Mouse (Mus musculus) monocyte, adult 2 months (primary cell): ENCODE data around the gene Uba52.

ENCODE experiments used
- DNase-seq, 2 experiments: peaks; one replicate each; pipeline ENCODE4 v3.0.0; 2022; ENCODE audit warnings: low spot score in 2 of 2, low read depth in 1 of 2

The Uba52 gene

GRCm38 (mm10) chr8:70510228-70510915, at the start of gene Uba52:
Uba52 (minus strand) TSS chr8:70510801.
- DNase-seq = peak; percentile 89 to 97

GRCm38 (mm10) chr8:70560096-70560495, 49.5 kb upstream of the Uba52 start:
- peak in 1 of 2 experiments; percentile 30 for DNase-seq

GRCm38 (mm10) chr8:70558983-70559382, 48.4 kb upstream of the Uba52 start:
- no peak for DNase-seq

- no peak for DNase-seq
Measured at GRCm38 (mm10) chr8:70558334-70558733, 47.7 kb upstream of the Uba52 start.

GRCm38 (mm10) chr8:70555079-70555747, 44.6 kb upstream of the Uba52 start:
- no peak for DNase-seq

GRCm38 (mm10) chr8:70553740-70554139, 43.1 kb upstream of the Uba52 start:
- DNase-seq = no peak

GRCm38 (mm10) chr8:70552836-70553235, 42.2 kb upstream of the Uba52 start:
- no peak for DNase-seq

GRCm38 (mm10) chr8:70551558-70552161, 41.1 kb upstream of the Uba52 start:
- no peak for DNase-seq

GRCm38 (mm10) chr8:70549412-70550184, 39.0 kb upstream of the Uba52 start:
- DNase-seq = no peak

GRCm38 (mm10) chr8:70547762-70548161, 37.2 kb upstream of the Uba52 start:
- DNase-seq = no peak

- DNase-seq = peak in 1 of 2 experiments; percentile 36
Measured at GRCm38 (mm10) chr8:70546412-70546811, 35.8 kb upstream of the Uba52 start.

GRCm38 (mm10) chr8:70544200-70544687, 33.6 kb upstream of the Uba52 start:
- peak; percentile 68 to 79 for DNase-seq

GRCm38 (mm10) chr8:70541081-70541480, 30.5 kb upstream of the Uba52 start:
- DNase-seq = no peak

- DNase-seq = no peak
Measured at GRCm38 (mm10) chr8:70540507-70541071, 30.0 kb upstream of the Uba52 start.

- no peak for DNase-seq
Measured at GRCm38 (mm10) chr8:70540013-70540506, 29.5 kb upstream of the Uba52 start.

- peak; percentile 98 to 99 for DNase-seq
Measured at GRCm38 (mm10) chr8:70539077-70539813, 28.6 kb upstream of the Uba52 start, which contains the start of gene Ell. Ell (plus strand) TSS chr8:70539457.

- peak; percentile 97 to 99 for DNase-seq
Measured at GRCm38 (mm10) chr8:70538633-70539076, 28.1 kb upstream of the Uba52 start.

GRCm38 (mm10) chr8:70538024-70538579, 27.5 kb upstream of the Uba52 start:
- DNase-seq = peak; percentile 59 to 77

GRCm38 (mm10) chr8:70535701-70536100, 25.1 kb upstream of the Uba52 start:
- DNase-seq = no peak

GRCm38 (mm10) chr8:70535221-70535620, 24.6 kb upstream of the Uba52 start:
- DNase-seq = no peak
